Mouse (Mus musculus): ENCODE data around the gene Kcnmb2.

Kcnmb2 gene

GRCm38 (mm10) chr3:31902504-31903330, at the start of gene Kcnmb2:
Kcnmb2 (plus strand) TSS chr3:31902507.
- peak; percentile 8 for DNase-seq

GRCm38 (mm10) chr3:31863522-31863921, 38.8 kb upstream of the Kcnmb2 start:
- no peak for DNase-seq

DNA sequence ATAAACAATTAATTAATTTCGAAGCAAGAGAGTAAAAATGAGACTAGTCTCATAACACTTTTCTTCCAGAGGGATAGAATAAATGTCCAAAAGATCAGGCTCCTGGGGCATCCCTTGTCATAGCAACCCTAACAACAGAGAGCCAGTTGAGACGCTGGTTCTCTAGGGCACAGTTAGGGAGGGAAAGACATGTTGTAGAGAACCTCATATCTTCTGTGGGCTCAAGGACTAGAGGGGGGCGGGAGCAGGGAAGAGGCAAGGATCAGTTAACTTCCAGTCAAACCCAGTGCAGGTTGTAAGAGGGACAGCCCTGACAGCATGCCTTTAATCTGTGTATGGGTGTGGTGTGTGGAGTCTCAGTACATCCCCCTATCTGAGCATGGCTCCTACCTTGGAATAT, 38.2 kb upstream of the Kcnmb2 start:
- DNase-seq: no peak

DNA sequence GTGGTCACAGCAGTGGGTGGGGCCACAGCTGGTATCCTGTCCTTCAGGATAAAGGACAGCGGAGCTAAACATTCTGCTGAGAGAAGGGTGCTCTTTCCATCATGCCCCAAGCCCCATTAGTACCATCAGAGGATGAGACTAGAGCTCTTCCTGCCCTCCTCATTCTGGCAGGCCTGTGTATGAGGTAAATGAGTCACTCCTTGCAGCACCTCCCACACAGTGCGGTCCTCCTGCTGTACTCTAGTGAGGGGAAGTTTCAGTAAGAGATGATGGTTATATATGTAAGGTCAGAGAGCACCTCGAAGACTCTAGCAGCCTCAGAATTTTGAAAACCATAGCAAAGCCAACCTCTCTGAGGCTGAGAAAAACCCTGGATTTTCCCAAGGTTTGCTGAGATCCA, 30.8 kb upstream of the Kcnmb2 start:
- no peak for DNase-seq

DNA sequence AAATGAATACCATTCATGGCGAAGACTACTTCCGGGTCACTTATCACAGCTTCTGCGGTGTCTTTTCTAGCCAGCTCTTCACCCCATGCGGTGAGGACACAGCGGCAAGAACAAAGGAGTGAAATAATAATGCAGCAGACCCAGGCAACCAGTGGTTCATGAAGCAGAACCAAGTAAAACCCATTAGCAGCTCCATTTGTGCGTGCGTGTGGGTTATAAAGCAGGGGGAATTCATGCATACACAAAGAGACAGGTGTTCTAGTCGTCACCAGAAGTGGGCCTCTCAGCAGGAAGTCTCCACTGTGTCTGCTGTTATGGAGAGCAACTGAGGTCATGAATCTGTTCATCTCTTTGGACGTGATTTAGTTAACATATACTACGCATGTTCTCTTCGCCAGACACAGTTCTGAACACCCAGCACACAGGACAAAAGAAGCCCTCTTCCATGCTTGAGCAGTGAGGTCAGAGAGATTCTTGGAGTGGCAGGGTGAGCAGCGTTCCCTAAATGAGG, 19.6 kb upstream of the Kcnmb2 start:
- DNase-seq: no peak

DNA sequence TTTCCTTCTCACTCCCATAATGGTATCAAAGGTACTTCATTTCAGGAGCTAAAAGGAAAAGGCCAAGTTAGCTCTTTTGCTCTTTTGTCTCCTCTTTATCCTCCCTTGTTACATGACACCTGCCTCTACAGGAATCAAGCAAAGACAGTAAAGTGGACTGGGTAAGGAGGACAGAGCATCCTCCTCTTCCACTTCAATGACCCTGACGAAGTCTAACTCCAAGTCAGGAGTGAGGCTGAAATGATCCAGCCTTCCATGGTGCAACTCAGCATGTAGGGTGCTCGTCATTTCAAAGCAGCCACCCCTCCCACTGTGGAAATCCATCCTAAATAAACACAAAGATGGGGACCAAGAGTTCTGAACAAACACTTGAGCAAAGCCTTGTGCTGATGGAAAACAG, 9.7 kb upstream of the Kcnmb2 start:
- no peak for DNase-seq

DNA sequence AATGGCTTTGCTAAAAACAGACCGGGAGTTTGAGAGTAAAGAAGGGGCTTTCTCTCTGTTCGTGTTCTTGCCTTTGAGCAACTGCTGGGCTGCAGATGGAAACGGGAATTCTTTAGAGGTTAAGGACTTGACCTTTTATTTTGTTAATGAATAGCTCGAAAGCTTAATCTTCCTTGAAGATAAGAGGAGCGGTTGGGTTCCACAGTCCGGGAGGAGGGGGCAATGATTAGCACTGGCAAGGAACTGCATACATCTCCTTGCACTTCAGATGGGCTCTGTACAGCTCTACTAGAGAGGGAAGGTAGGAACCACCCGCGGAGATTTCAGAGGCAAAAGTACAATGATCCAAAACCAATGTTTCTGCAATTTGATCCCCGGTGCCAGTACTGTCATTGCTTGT, 1.2 kb downstream of the Kcnmb2 start:
- no peak for DNase-seq

- DNase-seq: no peak
These were observed 1.8 kb downstream of the Kcnmb2 start for GRCm38 (mm10) chr3:31904156-31904555.

DNA sequence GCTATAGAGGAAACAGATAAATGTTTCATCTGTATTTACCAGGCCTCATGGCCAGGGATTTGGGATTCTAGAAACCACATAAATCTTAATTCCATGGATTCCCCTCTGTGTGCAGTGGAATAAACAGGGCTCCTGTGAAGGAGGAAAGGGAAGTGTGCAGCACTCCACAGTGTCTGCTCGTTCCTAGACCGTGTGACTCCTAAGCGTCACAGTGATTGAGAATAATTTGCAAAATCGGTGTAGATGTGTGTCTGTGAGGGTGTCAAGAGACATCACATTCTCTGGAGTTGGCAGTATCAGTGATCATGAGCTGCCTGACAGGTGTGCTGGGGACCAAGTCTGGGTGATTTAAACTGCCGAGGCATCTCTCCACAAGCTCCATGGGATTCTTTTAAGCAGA, 8.9 kb downstream of the Kcnmb2 start:
- no peak for DNase-seq

DNA sequence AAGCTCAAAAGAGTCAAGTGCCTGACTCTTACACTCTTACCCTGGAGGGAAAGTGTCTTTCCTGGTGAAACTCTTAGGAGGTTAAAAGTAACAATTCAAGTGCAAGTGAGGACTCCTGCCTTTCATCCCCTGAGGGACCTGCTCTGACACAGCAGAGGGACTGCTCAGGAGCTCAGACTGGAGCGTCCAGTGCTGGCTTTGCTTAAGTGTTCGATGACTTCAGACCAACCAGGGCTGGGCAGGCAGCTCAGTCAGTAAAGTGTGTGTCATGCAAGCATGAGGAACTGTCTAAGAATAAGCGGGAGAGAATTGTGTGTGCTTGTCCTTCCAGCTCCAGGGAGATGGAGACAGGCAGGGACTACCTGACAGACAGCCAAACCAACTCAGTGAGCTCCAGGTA, 9.4 kb downstream of the Kcnmb2 start:
- no peak for DNase-seq

- no peak for DNase-seq
These were observed 26.2 kb downstream of the Kcnmb2 start for GRCm38 (mm10) chr3:31928544-31928943.

- DNase-seq: no peak
These were observed 32.4 kb downstream of the Kcnmb2 start for GRCm38 (mm10) chr3:31934704-31935103.

- DNase-seq: peak; percentile 61
These were observed 39.2 kb downstream of the Kcnmb2 start for GRCm38 (mm10) chr3:31941478-31941877.

DNA sequence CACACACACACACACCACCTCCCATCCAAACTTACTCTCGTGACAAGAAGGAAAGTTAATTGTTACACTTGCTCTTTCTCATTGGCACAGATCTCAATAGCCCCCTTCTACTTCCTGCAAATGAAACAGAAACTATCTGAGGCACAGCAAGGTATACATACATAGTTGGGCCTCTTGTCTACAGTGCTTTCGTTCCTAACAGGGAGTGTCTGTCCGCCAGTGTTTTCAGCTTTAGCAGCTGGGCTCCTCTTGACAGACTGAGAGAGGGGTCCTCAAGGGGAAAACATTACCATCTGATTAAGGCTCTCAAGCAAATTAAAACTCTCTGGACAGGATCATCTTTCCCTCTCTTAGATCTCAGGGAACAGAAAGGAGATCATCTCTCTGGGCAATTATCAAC, 51.9 kb downstream of the Kcnmb2 start:
- DNase-seq: no peak

GRCm38 (mm10) chr3:31955004-31955403, 52.7 kb downstream of the Kcnmb2 start:
- DNase-seq: no peak

DNA sequence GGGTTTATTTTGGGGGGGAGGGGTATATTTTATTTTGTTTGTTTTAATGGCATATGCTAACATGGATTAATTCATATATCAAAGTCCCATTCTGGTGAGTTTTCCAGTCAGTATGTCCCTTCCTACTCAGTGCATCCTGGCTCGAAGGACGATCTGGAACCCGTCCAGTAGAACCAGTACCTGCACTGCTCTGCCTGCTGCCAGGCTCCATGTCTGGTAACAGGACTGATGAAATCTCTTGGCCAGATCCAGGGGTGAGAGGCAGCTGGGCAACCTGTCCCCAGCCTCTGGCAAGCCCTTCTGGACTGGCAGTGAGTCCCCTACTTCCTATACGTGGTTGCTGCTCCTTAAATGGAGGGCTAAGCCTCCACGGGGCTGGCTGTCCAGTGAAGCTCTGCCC, 57.5 kb downstream of the Kcnmb2 start:
- DNase-seq: no peak

GRCm38 (mm10) chr3:31961175-31961574, 58.9 kb downstream of the Kcnmb2 start:
- DNase-seq: no peak

DNA sequence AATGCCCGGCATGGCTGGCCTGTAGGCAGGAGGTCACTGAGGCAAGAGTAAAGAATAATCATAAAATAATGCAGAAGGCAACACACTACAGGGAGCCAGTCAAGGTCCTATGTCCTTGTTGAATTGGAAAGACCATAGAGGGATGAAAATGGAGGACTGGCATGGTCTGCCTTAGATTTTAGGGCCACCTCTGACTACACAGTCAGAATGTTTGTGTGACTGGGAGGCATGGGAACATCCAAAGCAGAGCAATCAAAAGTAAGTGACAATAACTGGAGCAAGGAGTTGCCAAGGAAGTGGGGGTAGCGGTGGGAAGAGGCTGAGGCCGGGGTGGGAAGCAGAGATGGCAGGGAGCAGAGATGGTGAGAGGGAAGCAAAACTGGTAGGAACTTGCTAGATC, 60.8 kb downstream of the Kcnmb2 start:
- DNase-seq: no peak

GRCm38 (mm10) chr3:31979661-31980060, 77.4 kb downstream of the Kcnmb2 start:
- no peak for DNase-seq

GRCm38 (mm10) chr3:31982444-31982843, 80.1 kb downstream of the Kcnmb2 start:
- DNase-seq: no peak

DNA sequence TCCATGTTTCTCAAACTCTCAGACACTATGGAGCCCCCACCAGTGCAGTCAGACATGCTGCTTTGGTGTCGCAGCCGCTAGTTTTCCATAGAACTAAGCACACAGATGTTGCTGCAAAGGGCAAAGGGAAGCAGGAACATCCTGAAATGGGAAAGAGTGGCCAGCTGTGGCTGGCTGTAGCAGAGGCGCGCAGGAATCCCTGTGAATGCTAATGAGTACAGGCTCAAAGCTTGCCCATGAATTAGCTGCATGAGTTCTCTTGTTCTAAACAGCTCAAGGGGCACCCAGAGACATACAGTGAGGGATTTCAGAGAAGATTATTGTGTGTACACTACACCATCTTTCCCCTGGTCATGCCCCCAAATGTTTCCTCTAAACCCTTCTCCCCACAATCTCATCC, 82.8 kb downstream of the Kcnmb2 start:
- DNase-seq: no peak

GRCm38 (mm10) chr3:31991526-31992045, 89.3 kb downstream of the Kcnmb2 start:
- DNase-seq: no peak

GRCm38 (mm10) chr3:32011566-32011965, 109.3 kb downstream of the Kcnmb2 start:
- DNase-seq: no peak

GRCm38 (mm10) chr3:32012205-32012931, 110.1 kb downstream of the Kcnmb2 start:
- DNase-seq: no peak

Measured in kidney, postnatal 10 days (tissue).